Mouse (Mus musculus): ENCODE results near the gene Notum. TPM values are rescaled to one million over a fixed set of nuclear protein-coding genes. Genes with fewer than 3 reads are reported as not detected.
A peak's percentile ranks its signal among the peaks of the same experiment; 100 is the strongest.

Gene Notum
- polyA plus RNA-seq, 1 experiment from 2014 or later, result 1.3 TPM

GRCm38 (mm10) chr11:120634810-120635209 is 26.2 kb downstream of the Notum start:
- ATAC-seq (ENCODE audit: low FRiP score, low TSS enrichment) (no peak), DNase-seq (no peak)
- Histone ChIP-seq H3K27me3 (ENCODE audit: control insufficient read depth, insufficient read depth, low read length) (no peaks in the 10 kb centered on the region), H3K36me3 (ENCODE audit: control insufficient read depth, insufficient read depth, low read length) (no peaks in the 10 kb centered on the region), H3K9me3 (ENCODE audit: control insufficient read depth, low read length) (no peaks in the 10 kb centered on the region), H3K9ac (replicated peaks; ENCODE audit: low read length) (no peak overlapping the region), H3K4me3 (replicated peaks; ENCODE audit: low read depth, low read length) (no peak overlapping the region), H3K27ac (replicated peaks; ENCODE audit: low read depth, low read length) (no peak overlapping the region), H3K4me1 (ENCODE audit: control insufficient read depth, insufficient read depth, low read length) (peaks cover 11% of the 10 kb centered on the region), H3K4me2 (ENCODE audit: low read length) (no peak overlapping the region)
- WGBS, result 62% methylated on average over 5 of the region's 5 CpGs

- peak; percentile 99 for DNase-seq
- peak within 1 kb of the TSS; percentile 87 for H3K4me3 ChIP-seq (replicated peaks; ENCODE audit: low read depth, low read length)
- H3K9me3 ChIP-seq (ENCODE audit: control insufficient read depth, low read length), result no peaks in the 10 kb centered on the region
- WGBS, result 10% methylated on average over 58 of the region's 58 CpGs
- H3K4me2 ChIP-seq (ENCODE audit: low read length), result peak within 1 kb of the TSS; percentile 90
- peak within 1 kb of the TSS; percentile 89 for H3K9ac ChIP-seq (replicated peaks; ENCODE audit: low read length)
- no peaks in the 10 kb centered on the region for H3K27me3 ChIP-seq (ENCODE audit: control insufficient read depth, insufficient read depth, low read length)
- H3K4me1 ChIP-seq (ENCODE audit: control insufficient read depth, insufficient read depth, low read length), result peaks cover 11% of the 10 kb centered on the region
- peaks cover 8% of the 10 kb centered on the region for H3K36me3 ChIP-seq (ENCODE audit: control insufficient read depth, insufficient read depth, low read length)
- ATAC-seq (ENCODE audit: low FRiP score, low TSS enrichment), result peak; percentile 90
- peak within 1 kb of the TSS; percentile 87 for H3K27ac ChIP-seq (replicated peaks; ENCODE audit: low read depth, low read length)
Observed at GRCm38 (mm10) chr11:120633520-120634343, 27.2 kb downstream of the Notum start, which contains the start of gene Mafg. Mafg (minus strand) TSS chr11:120633600.

- H3K4me3 ChIP-seq (replicated peaks; ENCODE audit: low read depth, low read length), result peak overlapping the region; percentile 87
- no peaks in the 10 kb centered on the region for H3K9me3 ChIP-seq (ENCODE audit: control insufficient read depth, low read length)
- ATAC-seq (ENCODE audit: low FRiP score, low TSS enrichment) (peak; percentile 84), DNase-seq (peak; percentile 75)
- peak overlapping the region; percentile 90 for H3K4me2 ChIP-seq (ENCODE audit: low read length)
- peaks cover 14% of the 10 kb centered on the region for H3K36me3 ChIP-seq (ENCODE audit: control insufficient read depth, insufficient read depth, low read length)
- H3K27ac ChIP-seq (replicated peaks; ENCODE audit: low read depth, low read length), result peak overlapping the region; percentile 87
- H3K27me3 ChIP-seq (ENCODE audit: control insufficient read depth, insufficient read depth, low read length), result no peaks in the 10 kb centered on the region
- under 1% methylated on average over 112 of the region's 116 CpGs for WGBS
- H3K4me1 ChIP-seq (ENCODE audit: control insufficient read depth, insufficient read depth, low read length), result peaks cover 11% of the 10 kb centered on the region
- H3K9ac ChIP-seq (replicated peaks; ENCODE audit: low read length), result peak overlapping the region; percentile 89
Observed at GRCm38 (mm10) chr11:120632559-120633519, 28.1 kb downstream of the Notum start.

- Histone ChIP-seq H3K4me3 (replicated peaks; ENCODE audit: low read depth, low read length) (peak overlapping the region; percentile 87), H3K4me2 (ENCODE audit: low read length) (peak overlapping the region; percentile 90), H3K9ac (replicated peaks; ENCODE audit: low read length) (peak overlapping the region; percentile 89), H3K36me3 (ENCODE audit: control insufficient read depth, insufficient read depth, low read length) (peaks cover 24% of the 10 kb centered on the region), H3K27ac (replicated peaks; ENCODE audit: low read depth, low read length) (0 out of 2 replicates have a peak overlapping the region, but pooled peaks have one; percentile 87), H3K4me1 (ENCODE audit: control insufficient read depth, insufficient read depth, low read length) (peaks cover 11% of the 10 kb centered on the region), H3K9me3 (ENCODE audit: control insufficient read depth, low read length) (no peaks in the 10 kb centered on the region), H3K27me3 (ENCODE audit: control insufficient read depth, insufficient read depth, low read length) (no peaks in the 10 kb centered on the region)
- DNase-seq, result no peak
- WGBS, result 65% methylated on average over 4 of the region's 4 CpGs
- no peak for ATAC-seq (ENCODE audit: low FRiP score, low TSS enrichment)
Observed at GRCm38 (mm10) chr11:120631726-120632448, 29.1 kb downstream of the Notum start.

- Histone ChIP-seq H3K9me3 (ENCODE audit: control insufficient read depth, low read length) (no peaks in the 10 kb centered on the region), H3K4me1 (ENCODE audit: control insufficient read depth, insufficient read depth, low read length) (peaks cover 11% of the 10 kb centered on the region), H3K27me3 (ENCODE audit: control insufficient read depth, insufficient read depth, low read length) (no peaks in the 10 kb centered on the region), H3K4me3 (replicated peaks; ENCODE audit: low read depth, low read length) (peak overlapping the region; percentile 87; the same call in 1 of the 2 replicates), H3K36me3 (ENCODE audit: control insufficient read depth, insufficient read depth, low read length) (peaks cover 28% of the 10 kb centered on the region), H3K9ac (replicated peaks; ENCODE audit: low read length) (peak overlapping the region; percentile 23; the same call in 1 of the 2 replicates), H3K4me2 (ENCODE audit: low read length) (peak overlapping the region; percentile 90; the same call in 1 of the 2 replicates), H3K27ac (replicated peaks; ENCODE audit: low read depth, low read length) (no peak overlapping the region)
- 38% methylated on average over 7 of the region's 7 CpGs for WGBS
- DNase-seq, result no peak
- ATAC-seq (ENCODE audit: low FRiP score, low TSS enrichment), result no peak
Observed at GRCm38 (mm10) chr11:120630881-120631725, 29.9 kb downstream of the Notum start.

GRCm38 (mm10) chr11:120630401-120630871 is 30.5 kb downstream of the Notum start:
- Histone ChIP-seq H3K9ac (replicated peaks; ENCODE audit: low read length) (peak overlapping the region; percentile 22; the same call in 1 of the 2 replicates), H3K4me3 (replicated peaks; ENCODE audit: low read depth, low read length) (no peak overlapping the region)

GRCm38 (mm10) chr11:120629911-120630310 is 31.1 kb downstream of the Notum start:
- Histone ChIP-seq H3K36me3 (ENCODE audit: control insufficient read depth, insufficient read depth, low read length) (peaks cover 28% of the 10 kb centered on the region), H3K4me1 (ENCODE audit: control insufficient read depth, insufficient read depth, low read length) (peaks cover 17% of the 10 kb centered on the region), H3K27me3 (ENCODE audit: control insufficient read depth, insufficient read depth, low read length) (no peaks in the 10 kb centered on the region), H3K27ac (replicated peaks; ENCODE audit: low read depth, low read length) (no peak overlapping the region), H3K9ac (replicated peaks; ENCODE audit: low read length) (peak overlapping the region; percentile 22; the same call in 1 of the 2 replicates), H3K4me2 (ENCODE audit: low read length) (no peak overlapping the region), H3K9me3 (ENCODE audit: control insufficient read depth, low read length) (no peaks in the 10 kb centered on the region), H3K4me3 (replicated peaks; ENCODE audit: low read depth, low read length) (no peak overlapping the region; the same call in 1 of the 2 replicates)
- ATAC-seq (ENCODE audit: low FRiP score, low TSS enrichment) (no peak), DNase-seq (no peak)
- 27% methylated on average over 7 of the region's 7 CpGs for whole genome bisulfite sequencing

More at GRCm38 (mm10) chr11:120630401-120630871, 30.5 kb downstream of the Notum start:
- ATAC-seq (ENCODE audit: low FRiP score, low TSS enrichment), result no peak
- H3K27me3 ChIP-seq (ENCODE audit: control insufficient read depth, insufficient read depth, low read length), result no peaks in the 10 kb centered on the region
- no peak overlapping the region for H3K4me2 ChIP-seq (ENCODE audit: low read length)
- no peak for DNase-seq
- peaks cover 13% of the 10 kb centered on the region for H3K4me1 ChIP-seq (ENCODE audit: control insufficient read depth, insufficient read depth, low read length)
- H3K27ac ChIP-seq (replicated peaks; ENCODE audit: low read depth, low read length), result no peak overlapping the region
- WGBS, result 29% methylated on average over 5 of the region's 5 CpGs
- H3K9me3 ChIP-seq (ENCODE audit: control insufficient read depth, low read length), result no peaks in the 10 kb centered on the region
- H3K36me3 ChIP-seq (ENCODE audit: control insufficient read depth, insufficient read depth, low read length), result peaks cover 28% of the 10 kb centered on the region

All from midbrain, embryonic 14.5 days (tissue).